Mouse (Mus musculus): Measurements from ENCODE around the gene Krt80. TPM values are rescaled to one million over a fixed set of nuclear protein-coding genes. Genes with fewer than 3 reads are reported as not detected.

Krt80 gene
- polyA plus RNA-seq, 1 experiment from 2014 or later, result 0.09 TPM

GRCm38 (mm10) chr15:101318889-101319765 lies 50.8 kb downstream of the Krt80 start:
- no peak for ATAC-seq (replicated peaks)

GRCm38 (mm10) chr15:101317814-101318500 lies 52.0 kb downstream of the Krt80 start:
- 82% methylated on average over 2 of the region's 2 CpGs for WGBS
- H3K27me3 ChIP-seq (replicated peaks), result no peaks in the 10 kb centered on the region
- ATAC-seq (replicated peaks), result no peak

More at GRCm38 (mm10) chr15:101318889-101319765, 50.8 kb downstream of the Krt80 start:
- WGBS, result 70% methylated on average over 14 of the region's 14 CpGs
- Histone ChIP-seq H3K9ac (no peak overlapping the region), H3K4me1 (peaks cover 3% of the 10 kb centered on the region; the same call in 1 of the 2 replicates), H3K27ac (no peak overlapping the region), H3K4me3 (no peak overlapping the region), H3K36me3 (replicated peaks) (no peaks in the 10 kb centered on the region), H3K27me3 (replicated peaks) (no peaks in the 10 kb centered on the region), H3K4me2 (no peak overlapping the region), H3K9me3 (no peaks in the 10 kb centered on the region)

GRCm38 (mm10) chr15:101316913-101317813 lies 52.8 kb downstream of the Krt80 start:
- H3K27ac ChIP-seq, result no peak overlapping the region
- peaks cover 3% of the 10 kb centered on the region; the same call in 1 of the 2 replicates for H3K4me1 ChIP-seq
- no peak overlapping the region for H3K4me3 ChIP-seq
- H3K4me2 ChIP-seq, result no peak overlapping the region
- 84% methylated on average over 18 of the region's 18 CpGs for WGBS
- H3K27me3 ChIP-seq (replicated peaks), result no peaks in the 10 kb centered on the region
- no peak for ATAC-seq (replicated peaks)
- H3K9ac ChIP-seq, result no peak overlapping the region
- no peaks in the 10 kb centered on the region for H3K36me3 ChIP-seq (replicated peaks)
- no peaks in the 10 kb centered on the region for H3K9me3 ChIP-seq

More at GRCm38 (mm10) chr15:101317814-101318500, 52.0 kb downstream of the Krt80 start:
- Histone ChIP-seq H3K27ac (no peak overlapping the region), H3K36me3 (replicated peaks) (no peaks in the 10 kb centered on the region), H3K4me2 (no peak overlapping the region), H3K9ac (no peak overlapping the region), H3K4me3 (no peak overlapping the region), H3K9me3 (no peaks in the 10 kb centered on the region), H3K4me1 (peaks cover 3% of the 10 kb centered on the region; the same call in 1 of the 2 replicates)

- H3K27ac ChIP-seq, result no peak overlapping the region
- no peak for ATAC-seq (replicated peaks)
- H3K9me3 ChIP-seq, result no peaks in the 10 kb centered on the region
- no peak overlapping the region for H3K9ac ChIP-seq
- WGBS, result 71% methylated on average over 13 of the region's 13 CpGs
- H3K27me3 ChIP-seq (replicated peaks), result no peaks in the 10 kb centered on the region
- no peaks in the 10 kb centered on the region for H3K36me3 ChIP-seq (replicated peaks)
- peaks cover 3% of the 10 kb centered on the region; the same call in 1 of the 2 replicates for H3K4me1 ChIP-seq
- no peak overlapping the region for H3K4me3 ChIP-seq
- H3K4me2 ChIP-seq, result peak overlapping the region; percentile 39
These were observed 53.6 kb downstream of the Krt80 start for GRCm38 (mm10) chr15:101316279-101316912.

GRCm38 (mm10) chr15:101315832-101316231 lies 54.1 kb downstream of the Krt80 start:
- peaks cover 3% of the 10 kb centered on the region; the same call in 1 of the 2 replicates for H3K4me1 ChIP-seq
- H3K4me2 ChIP-seq, result peak overlapping the region; percentile 39
- no peak overlapping the region for H3K27ac ChIP-seq
- no peaks in the 10 kb centered on the region for H3K27me3 ChIP-seq (replicated peaks)
- no peaks in the 10 kb centered on the region for H3K36me3 ChIP-seq (replicated peaks)
- no peak overlapping the region for H3K9ac ChIP-seq
- 3% methylated on average over 11 of the region's 11 CpGs for WGBS
- peak overlapping the region; percentile 20; the same call in 1 of the 2 replicates for H3K4me3 ChIP-seq
- ATAC-seq (replicated peaks), result peak; percentile 81
- H3K9me3 ChIP-seq, result no peaks in the 10 kb centered on the region

- peak; percentile 17; the same call in 1 of the 2 replicates for ATAC-seq (replicated peaks)
- WGBS, result 79% methylated on average over 4 of the region's 4 CpGs
- no peak overlapping the region for H3K27ac ChIP-seq
These were observed 54.6 kb downstream of the Krt80 start for GRCm38 (mm10) chr15:101315378-101315777.

GRCm38 (mm10) chr15:101312006-101312405 lies 58.0 kb downstream of the Krt80 start:
- Histone ChIP-seq H3K9me3 (no peaks in the 10 kb centered on the region), H3K4me2 (no peak overlapping the region), H3K36me3 (replicated peaks) (no peaks in the 10 kb centered on the region), H3K9ac (no peak overlapping the region), H3K4me1 (peaks cover 3% of the 10 kb centered on the region; the same call in 1 of the 2 replicates), H3K27me3 (replicated peaks) (no peaks in the 10 kb centered on the region), H3K27ac (no peak overlapping the region), H3K4me3 (no peak overlapping the region)
- 86% methylated on average over 6 of the region's 6 CpGs for WGBS
- ATAC-seq (replicated peaks), result no peak

More at GRCm38 (mm10) chr15:101315378-101315777, 54.6 kb downstream of the Krt80 start:
- no peaks in the 10 kb centered on the region for H3K36me3 ChIP-seq (replicated peaks)
- H3K4me2 ChIP-seq, result 0 out of 2 replicates have a peak overlapping the region, but pooled peaks have one; percentile 39
- no peak overlapping the region for H3K9ac ChIP-seq
- no peak overlapping the region for H3K4me3 ChIP-seq
- H3K4me1 ChIP-seq, result peaks cover 3% of the 10 kb centered on the region; the same call in 1 of the 2 replicates
- no peaks in the 10 kb centered on the region for H3K27me3 ChIP-seq (replicated peaks)
- H3K9me3 ChIP-seq, result no peaks in the 10 kb centered on the region

GRCm38 (mm10) chr15:101311087-101311770 lies 58.7 kb downstream of the Krt80 start:
- H3K4me2 ChIP-seq, result no peak overlapping the region

GRCm38 (mm10) chr15:101309493-101309892 lies 60.5 kb downstream of the Krt80 start:
- 52% methylated on average over 5 of the region's 5 CpGs for WGBS
- Histone ChIP-seq H3K9ac (no peak overlapping the region), H3K27ac (no peak overlapping the region), H3K27me3 (replicated peaks) (no peaks in the 10 kb centered on the region), H3K4me2 (no peak overlapping the region), H3K4me1 (no peaks in the 10 kb centered on the region), H3K36me3 (replicated peaks) (no peaks in the 10 kb centered on the region), H3K4me3 (no peak overlapping the region), H3K9me3 (no peaks in the 10 kb centered on the region)
- ATAC-seq (replicated peaks), result no peak

More at GRCm38 (mm10) chr15:101311087-101311770, 58.7 kb downstream of the Krt80 start:
- no peaks in the 10 kb centered on the region for H3K36me3 ChIP-seq (replicated peaks)
- H3K4me1 ChIP-seq, result peaks cover 3% of the 10 kb centered on the region; the same call in 1 of the 2 replicates
- no peak overlapping the region for H3K9ac ChIP-seq
- no peak overlapping the region for H3K27ac ChIP-seq
- no peaks in the 10 kb centered on the region for H3K9me3 ChIP-seq
- H3K27me3 ChIP-seq (replicated peaks), result no peaks in the 10 kb centered on the region
- H3K4me3 ChIP-seq, result no peak overlapping the region
- 62% methylated on average over 14 of the region's 15 CpGs for WGBS
- no peak for ATAC-seq (replicated peaks)

- WGBS, result 61% methylated on average over 13 of the region's 13 CpGs
- ATAC-seq (replicated peaks), result no peak
- Histone ChIP-seq H3K9me3 (no peaks in the 10 kb centered on the region), H3K4me2 (no peak overlapping the region), H3K4me1 (no peaks in the 10 kb centered on the region), H3K4me3 (no peak overlapping the region), H3K9ac (no peak overlapping the region), H3K27me3 (replicated peaks) (no peaks in the 10 kb centered on the region), H3K27ac (no peak overlapping the region), H3K36me3 (replicated peaks) (no peaks in the 10 kb centered on the region)
These were observed 61.3 kb downstream of the Krt80 start for GRCm38 (mm10) chr15:101308440-101309348.
